Mouse (Mus musculus): Measurements from ENCODE around the gene Tex33.
"Not testable (repeated sequence)": the region's sequence is repeated elsewhere in the genome, so short reads cannot be mapped to it uniquely, and the experiment has no call there.

Tex33 gene

GRCm38 (mm10) chr15:78369641-78370040, 26.1 kb downstream of the Tex33 start:
- no peak for DNase-seq

GRCm38 (mm10) chr15:78368926-78369346, 26.8 kb downstream of the Tex33 start:
- DNase-seq = peak; percentile 49

- no peak for DNase-seq
Measured at GRCm38 (mm10) chr15:78367811-78368210, 27.9 kb downstream of the Tex33 start.

- no peak for DNase-seq
Measured at GRCm38 (mm10) chr15:78366875-78367274, 28.8 kb downstream of the Tex33 start.

- no peak for DNase-seq
Measured at GRCm38 (mm10) chr15:78365916-78366315, 29.8 kb downstream of the Tex33 start.

- no peak for DNase-seq
Measured at GRCm38 (mm10) chr15:78355548-78355947, 40.2 kb downstream of the Tex33 start.

GRCm38 (mm10) chr15:78354958-78355357, 40.8 kb downstream of the Tex33 start:
- peak; percentile 76 for DNase-seq

GRCm38 (mm10) chr15:78351586-78352165, 44.0 kb downstream of the Tex33 start:
- DNase-seq = no peak

GRCm38 (mm10) chr15:78344567-78344966, 51.1 kb downstream of the Tex33 start:
- no peak for DNase-seq

- DNase-seq = no peak
Measured at GRCm38 (mm10) chr15:78343683-78344082, 52.0 kb downstream of the Tex33 start.

- DNase-seq = not testable (repeated sequence)
Measured at GRCm38 (mm10) chr15:78340919-78341318, 54.8 kb downstream of the Tex33 start.

GRCm38 (mm10) chr15:78339627-78340423, 55.9 kb downstream of the Tex33 start:
- DNase-seq = peak; percentile 72

GRCm38 (mm10) chr15:78334380-78334779, 61.3 kb downstream of the Tex33 start:
- no peak for DNase-seq

- DNase-seq = no peak
Measured at GRCm38 (mm10) chr15:78332981-78333380, 62.7 kb downstream of the Tex33 start.

GRCm38 (mm10) chr15:78331523-78332340, 64.0 kb downstream of the Tex33 start:
- DNase-seq = no peak

- DNase-seq = no peak
Measured at GRCm38 (mm10) chr15:78330706-78331105, 65.0 kb downstream of the Tex33 start.

GRCm38 (mm10) chr15:78329972-78330371, 65.7 kb downstream of the Tex33 start:
- not testable (repeated sequence) for DNase-seq

- DNase-seq = no peak
Measured at GRCm38 (mm10) chr15:78328520-78329097, 67.1 kb downstream of the Tex33 start.
